Mouse (Mus musculus) left cerebral cortex, adult 8-10 months (tissue): ENCODE results near the gene Fdxr. TPM values are rescaled to one million over a fixed set of nuclear protein-coding genes. Genes with fewer than 3 reads are reported as not detected.

Experiments used
- DNase-seq, 2 experiments: peaks; one replicate each; pipeline ENCODE4 v3.0.0; 2022; ENCODE audit warnings: low spot score in 2 of 2
- total RNA-seq, 4 experiments: library from RNA; stranded (reverse); gene quantifications; 2 replicates each; pipeline ENCODE4 v1.2.4; 2022

Fdxr gene
- total RNA-seq, 4 experiments from 2014 or later = 15.1 to 20.1 (median 17.5) TPM

DNA sequence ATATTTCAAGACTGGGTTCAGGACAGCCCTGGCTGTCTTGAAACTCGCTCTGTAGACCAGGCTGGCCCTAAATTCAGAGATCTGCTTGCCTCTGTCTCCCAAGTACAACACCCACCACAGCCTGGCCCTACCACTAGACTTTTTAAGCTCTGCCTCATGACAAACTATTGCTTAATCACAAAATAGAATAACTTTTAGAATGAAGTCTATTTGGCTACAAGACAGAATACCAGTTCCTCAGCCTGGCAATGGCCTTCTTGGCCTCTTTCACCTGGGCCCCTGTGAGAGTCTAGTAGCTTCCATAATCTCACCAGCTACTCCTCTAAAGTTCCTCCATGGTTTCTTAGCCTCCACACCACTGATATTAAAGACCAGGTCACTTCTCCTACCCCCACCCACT lies 13.5 kb upstream of the Fdxr start:
- DNase-seq = no peak

DNA sequence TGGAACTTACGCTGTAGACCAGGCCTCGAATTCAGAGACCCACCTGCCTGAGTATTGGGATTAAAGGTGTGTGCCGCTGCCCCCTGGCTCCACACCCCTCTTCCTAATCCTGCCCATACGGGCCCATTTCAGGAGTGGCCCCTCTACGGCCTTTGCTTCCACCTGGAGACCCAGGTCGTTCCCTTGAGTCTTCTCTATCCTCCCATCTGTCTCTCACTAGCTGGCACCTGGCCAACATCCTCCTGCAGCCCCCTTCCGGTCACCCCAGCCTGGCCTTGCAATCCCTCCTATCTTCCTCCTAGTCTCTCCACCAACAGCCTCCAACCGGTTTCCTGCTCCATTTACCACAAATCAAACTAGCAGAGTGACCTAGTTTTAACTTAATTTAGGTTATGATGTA lies 13.0 kb upstream of the Fdxr start:
- DNase-seq = no peak

DNA sequence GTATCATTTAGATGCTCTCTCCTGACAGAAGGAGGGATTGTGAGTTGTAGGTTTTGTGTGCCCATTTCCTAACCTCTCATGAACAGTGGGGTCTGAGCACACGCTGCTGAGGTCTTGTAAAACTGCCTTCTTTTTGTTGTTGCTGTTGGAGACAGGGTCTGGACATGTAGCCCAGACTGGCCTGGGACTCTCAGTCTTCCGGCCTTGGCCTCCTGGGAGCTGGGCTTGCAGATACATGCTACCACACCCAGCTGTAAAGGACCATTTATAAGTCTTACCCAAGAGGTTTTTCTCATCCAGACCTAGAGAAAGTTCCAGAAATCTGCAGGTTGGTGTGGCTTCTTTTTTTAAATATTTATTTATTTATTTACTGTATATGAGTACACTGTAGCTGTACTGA lies 11.5 kb upstream of the Fdxr start:
- DNase-seq = no peak

- no peak for DNase-seq
Observed at GRCm38 (mm10) chr11:115287386-115287785, 10.5 kb upstream of the Fdxr start.

DNA sequence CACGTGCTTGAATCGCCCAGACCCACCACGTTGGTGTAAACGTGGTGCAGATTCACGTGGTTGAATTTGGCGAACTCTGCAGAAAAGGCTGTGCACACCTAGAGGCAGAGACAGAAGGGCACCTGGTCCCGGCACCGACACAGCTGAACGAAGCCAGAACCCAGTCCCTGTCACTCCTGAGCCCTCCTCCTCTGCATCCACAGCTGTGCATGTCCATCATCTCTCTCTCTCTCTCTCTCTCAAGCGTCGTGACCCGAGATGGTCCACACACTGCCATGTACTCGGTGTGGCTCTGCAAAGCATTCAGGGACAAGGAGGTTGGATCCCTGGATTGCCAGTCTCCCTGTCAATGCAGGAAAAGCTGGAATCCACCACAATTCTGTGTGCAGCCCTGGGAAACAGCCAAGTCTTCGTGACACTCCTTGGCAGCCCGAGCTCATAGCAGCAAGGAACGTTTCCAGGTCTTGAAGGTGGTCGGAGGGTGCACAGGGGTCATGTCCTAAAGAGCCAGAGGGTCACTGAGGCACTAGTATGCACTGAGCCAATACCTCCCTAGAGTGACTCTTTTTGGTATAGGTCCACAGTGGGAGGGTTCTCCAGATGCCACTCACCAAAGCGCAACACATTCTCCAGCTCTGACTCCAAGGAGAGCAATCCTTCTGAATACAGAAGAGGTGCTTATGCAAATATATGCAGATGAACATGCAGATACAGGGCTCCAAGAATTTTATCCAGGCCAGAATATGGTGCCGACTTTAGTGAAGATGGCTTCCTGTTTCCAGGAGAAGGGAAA lies 9.5 kb upstream of the Fdxr start:
- DNase-seq = no peak

GRCm38 (mm10) chr11:115285282-115285681 lies 8.4 kb upstream of the Fdxr start:
- DNase-seq = no peak

- DNase-seq = no peak
Observed at GRCm38 (mm10) chr11:115283891-115284620, 7.2 kb upstream of the Fdxr start.

DNA sequence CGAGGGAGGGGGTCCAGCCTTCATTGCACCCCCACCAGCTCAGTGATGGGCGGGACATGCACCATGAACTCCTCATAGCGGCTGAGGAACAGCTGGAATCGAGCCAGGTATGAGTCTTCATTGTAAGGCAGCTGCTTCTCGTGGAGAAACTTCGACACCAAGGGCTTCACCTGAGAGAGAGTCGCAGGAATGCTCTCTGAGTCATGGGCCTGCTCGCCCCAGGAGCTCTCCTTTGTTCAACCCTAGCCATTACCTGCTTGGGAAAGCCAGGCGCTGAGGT lies 6.6 kb upstream of the Fdxr start:
- DNase-seq = no peak

- no peak for DNase-seq
Observed at GRCm38 (mm10) chr11:115282723-115283485, 6.1 kb upstream of the Fdxr start.

GRCm38 (mm10) chr11:115282295-115282694 lies 5.4 kb upstream of the Fdxr start:
- DNase-seq = no peak

GRCm38 (mm10) chr11:115279726-115280125 lies 2.9 kb upstream of the Fdxr start:
- DNase-seq = no peak

DNA sequence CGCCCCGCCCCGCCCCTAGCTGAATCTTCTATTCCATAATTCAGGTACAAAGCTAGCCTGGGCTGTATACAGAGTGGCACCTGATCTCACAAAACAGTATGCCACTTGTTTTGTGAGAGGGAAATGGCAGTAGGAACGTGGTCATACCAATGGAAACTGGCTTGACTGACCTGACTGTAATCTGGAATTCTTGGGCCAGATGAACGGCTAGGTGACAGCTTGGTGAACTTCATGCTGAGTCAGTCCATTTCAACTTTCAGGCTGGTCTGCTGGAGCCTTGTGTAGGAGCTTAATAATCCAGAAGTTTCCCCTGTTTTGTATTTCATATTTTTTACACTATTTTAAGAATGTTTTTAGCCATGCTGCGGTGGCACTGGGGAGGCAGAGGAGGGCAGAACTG lies 1.3 kb upstream of the Fdxr start:
- DNase-seq = no peak

DNA sequence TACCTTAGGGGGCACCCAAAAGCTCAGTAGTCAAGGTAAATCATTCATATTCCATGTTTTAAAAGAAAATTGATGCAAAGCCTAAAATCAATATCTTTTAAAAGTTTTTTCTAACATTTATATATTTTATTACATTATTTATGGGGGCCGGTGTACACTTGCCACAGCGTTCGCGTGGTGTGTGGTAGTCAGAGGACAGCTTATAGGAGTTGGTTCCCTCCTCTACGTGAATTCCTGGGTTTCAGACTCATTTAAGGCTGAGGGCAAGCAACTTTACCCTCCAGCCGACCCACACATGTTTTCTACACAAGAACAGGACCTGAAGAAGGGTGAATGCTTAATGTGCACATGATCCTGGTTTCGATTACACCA lies 740 bp upstream of the Fdxr start:
- DNase-seq = no peak

- DNase-seq = no peak
Observed at GRCm38 (mm10) chr11:115275954-115276353, 896 bp downstream of the Fdxr start.

DNA sequence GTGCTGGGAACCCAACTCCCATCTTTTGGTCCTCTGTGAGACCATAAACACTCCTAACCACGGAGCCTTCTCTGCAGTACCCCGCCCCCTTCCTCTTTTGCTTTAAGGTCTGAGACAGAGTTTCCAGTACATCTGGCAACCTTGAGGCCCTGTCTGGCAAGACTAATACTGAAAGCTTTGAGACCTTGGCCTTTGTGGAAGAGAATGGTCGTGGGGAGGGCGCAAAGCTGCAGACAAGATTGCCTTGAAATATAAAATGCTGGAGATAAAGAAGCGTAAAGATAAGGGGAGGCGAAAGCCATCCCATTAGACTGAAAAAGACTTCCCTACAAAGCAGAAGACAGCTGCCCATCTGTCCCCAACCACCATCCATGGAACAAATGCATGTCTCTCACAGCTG lies 1.3 kb downstream of the Fdxr start:
- no peak for DNase-seq

DNA sequence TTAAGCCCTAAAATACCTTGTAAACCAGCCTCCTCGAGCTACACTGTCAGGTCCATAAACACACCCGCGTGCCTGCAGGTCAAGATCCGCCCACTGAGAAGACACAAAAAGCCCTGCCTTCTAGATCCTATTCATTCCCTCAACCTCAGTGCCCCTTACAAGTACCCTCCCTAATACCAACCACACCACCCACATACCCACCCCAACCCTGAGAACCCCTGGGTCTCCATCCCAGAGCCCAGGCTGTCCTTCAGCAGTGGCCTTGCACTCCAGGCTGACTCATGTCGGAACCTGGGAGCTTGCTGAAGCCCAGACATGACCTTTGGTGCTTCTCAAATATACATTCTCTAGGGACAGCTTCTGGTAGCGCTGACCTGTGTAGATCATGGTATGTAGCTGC lies 2.1 kb downstream of the Fdxr start:
- DNase-seq = no peak

- DNase-seq = no peak
Observed at GRCm38 (mm10) chr11:115274178-115274577, 2.7 kb downstream of the Fdxr start.

DNA sequence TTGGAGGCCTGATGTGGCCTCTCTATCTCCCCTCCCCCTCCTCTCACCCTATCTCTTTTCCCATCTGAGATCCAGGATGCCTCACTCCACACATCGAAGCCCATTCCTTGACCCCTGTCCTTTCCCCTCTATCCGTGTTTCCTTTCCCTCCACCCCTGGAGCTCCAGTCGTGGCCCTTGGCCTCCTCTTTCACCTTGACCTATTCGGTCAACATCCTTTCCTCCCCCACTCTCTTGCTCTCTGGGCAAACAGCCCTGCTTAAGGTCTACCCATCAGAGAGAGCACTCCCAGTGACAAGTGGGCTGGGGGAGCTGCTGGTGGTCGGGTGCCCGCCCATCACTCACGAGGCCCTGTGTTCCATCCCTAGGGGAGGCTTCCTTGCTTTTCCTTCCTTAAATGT lies 3.1 kb downstream of the Fdxr start:
- no peak for DNase-seq

DNA sequence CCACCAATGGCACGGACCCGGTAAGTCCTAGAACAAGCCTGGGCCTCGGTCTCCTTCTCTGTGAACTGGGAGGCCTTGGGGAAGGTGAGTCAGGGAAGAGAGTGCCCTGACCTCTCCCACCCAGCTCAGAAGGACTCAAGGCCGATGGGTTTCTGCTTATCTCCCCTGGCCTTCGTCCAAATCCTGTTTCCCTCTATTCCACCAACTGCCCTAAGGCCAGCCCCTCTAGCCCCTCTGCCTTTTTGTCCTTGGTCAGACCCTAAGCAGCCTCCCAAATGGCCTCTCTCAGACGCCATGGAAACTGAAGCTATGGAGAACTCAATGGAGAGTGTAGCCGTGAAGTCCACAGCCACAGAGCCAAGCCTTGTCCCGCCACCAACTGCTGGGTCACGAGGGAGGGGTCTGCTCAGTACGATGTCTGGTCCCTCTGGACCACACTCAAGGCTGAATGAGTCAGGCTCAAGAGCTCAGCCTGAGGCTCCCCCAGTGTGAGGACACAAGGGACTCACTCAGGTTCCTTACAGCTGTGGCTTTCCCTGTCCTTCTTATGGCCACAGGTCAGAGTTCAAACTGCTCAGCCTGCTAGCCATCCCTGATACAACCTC lies 3.9 kb downstream of the Fdxr start:
- no peak for DNase-seq

DNA sequence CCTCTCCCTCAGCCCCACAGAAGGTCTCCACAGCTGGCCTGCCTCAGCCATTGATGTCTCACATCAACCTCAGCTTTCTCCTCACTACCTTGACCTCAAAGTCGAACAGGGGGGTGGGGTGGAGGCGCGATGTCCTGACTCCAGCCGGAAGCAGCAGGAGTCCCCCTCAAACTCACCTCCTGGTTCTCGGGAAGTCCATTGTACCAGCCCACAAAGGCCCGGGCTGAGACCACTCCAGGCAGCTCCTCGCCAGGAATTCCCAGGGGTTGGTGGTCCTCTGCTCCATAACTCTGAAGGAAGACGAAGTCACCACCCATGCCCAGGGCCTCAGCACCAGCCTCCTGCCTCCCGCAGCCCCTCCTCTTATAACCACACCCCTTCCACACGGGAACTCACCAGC lies 5.4 kb downstream of the Fdxr start:
- no peak for DNase-seq

- no peak for DNase-seq
Observed at GRCm38 (mm10) chr11:115271052-115271451, 5.8 kb downstream of the Fdxr start.
